Comparison of ENCODE assay signal across 28 mouse cellular contexts in genomic region chr2:50759016-50759415, GRCm38 (mm10).
DNase-seq lines count a peak whose midpoint lies in the region; ATAC-seq and TF ChIP-seq lines count a peak whose summit lies in the region.
"Had no signal": no experiment of that assay in that cellular context is flagged by ENCODE, and none has a peak within 500 bp of the region (broad histone marks: within the 10 kb centered on the region; RNA-seq: fewer than 3 reads in every experiment).

No protein-coding gene starts in this region.

- H3K4me3 ChIP-seq in lung, embryonic 14.5 days (ENCODE audit: low read depth, low read length): no peak overlapping the region
- no peak overlapping the region for H3K4me3 ChIP-seq in lung, adult 2 months (replicated peaks; ENCODE audit: extremely low read depth, low read depth, low read length)
- H3K4me3 ChIP-seq: embryonic facial prominence, embryonic 12.5 days; embryonic facial prominence, embryonic 15.5 days; forebrain, embryonic 10.5 days; forebrain, embryonic 13.5 days had no signal

- no peak for TF ChIP-seq CTCF in lung, embryonic 14.5 days (IDR thresholded peaks at IDR 0.05; ENCODE audit: low read depth)
- no peak for TF ChIP-seq CTCF in lung, adult 2 months (IDR thresholded peaks at IDR 0.05; ENCODE audit: insufficient read depth, low read length)

- DNase-seq in heart, adult 11 months: peak; percentile 76
- no peak for DNase-seq in heart, adult 18-20 months
- peak; percentile 3 for DNase-seq in lung, embryonic 14.5 days
- DNase-seq in lung, adult 2 months: no peak
- peak; percentile 41 for DNase-seq in adipocyte (ENCODE audit: low spot score)
- peak; percentile 99 for DNase-seq in gonadal fat pad, adult 2 months (ENCODE audit: low read depth)
- DNase-seq in retina, postnatal 1 day: no peak
- no peak for DNase-seq in ovary, adult 18-20 months (ENCODE audit: low spot score)
- DNase-seq: adrenal gland, adult 2 months; adrenal gland, postnatal 14 days; cerebellum, adult 11 months; cerebellum, adult 2 months; cerebellum, adult 9-11 months; cerebellum, postnatal 25 days; gastrocnemius, postnatal 10 days; gastrocnemius, postnatal 36 days had no signal

- H3K4me1 ChIP-seq in lung, embryonic 14.5 days (ENCODE audit: insufficient read depth): no peaks in the 10 kb centered on the region
- no peaks in the 10 kb centered on the region for H3K4me1 ChIP-seq in lung, adult 2 months (ENCODE audit: control insufficient read depth, insufficient read depth, low read length)
- H3K4me1 ChIP-seq: embryonic facial prominence, embryonic 12.5 days; embryonic facial prominence, embryonic 15.5 days had no signal

- H3K27me3 ChIP-seq in lung, embryonic 14.5 days (ENCODE audit: insufficient read depth, low read length): no peaks in the 10 kb centered on the region
- H3K27me3 ChIP-seq: CH12.LX; embryonic facial prominence, embryonic 12.5 days; embryonic facial prominence, embryonic 15.5 days; forebrain, embryonic 13.5 days; Patski had no signal

- H3K27ac ChIP-seq in lung, embryonic 14.5 days (ENCODE audit: low read depth): no peak overlapping the region
- H3K27ac ChIP-seq: embryonic facial prominence, embryonic 12.5 days; forebrain, embryonic 13.5 days; hindbrain, embryonic 14.5 days; hindbrain, postnatal 0 days had no signal

- WGBS in lung, embryonic 14.5 days: 69% methylated on average over 2 of the region's 2 CpGs
- WGBS in lung, adult 2 months: 56% methylated on average over 2 of the region's 2 CpGs

- ATAC-seq in lung, embryonic 14.5 days (ENCODE audit: insufficient read depth): no peak
- ATAC-seq: forebrain, embryonic 13.5 days; forebrain, embryonic 16.5 days; hindbrain, postnatal 0 days; inflammation-experienced regulatory T-cells, adult 6 months; Patski had no signal

- no peak overlapping the region for H3K9ac ChIP-seq in lung, embryonic 14.5 days
- H3K9ac ChIP-seq: embryonic facial prominence, embryonic 12.5 days; embryonic facial prominence, embryonic 15.5 days; forebrain, embryonic 13.5 days; hindbrain, embryonic 14.5 days had no signal

- no peak for TF ChIP-seq POLR2A in lung, adult 2 months (IDR thresholded peaks at IDR 0.05; ENCODE audit: borderline replicate concordance, extremely low read depth, low read depth, low read length)

- no peaks in the 10 kb centered on the region for H3K9me3 ChIP-seq in lung, embryonic 14.5 days (ENCODE audit: low read depth, low read length)
- H3K9me3 ChIP-seq: embryonic facial prominence, embryonic 12.5 days; embryonic facial prominence, embryonic 15.5 days; forebrain, embryonic 10.5 days; forebrain, embryonic 13.5 days had no signal

- no peak overlapping the region for H3K4me2 ChIP-seq in lung, embryonic 14.5 days
- H3K4me2 ChIP-seq: embryonic facial prominence, embryonic 12.5 days; embryonic facial prominence, embryonic 15.5 days; forebrain, embryonic 13.5 days; heart, embryonic 11.5 days; hindbrain, embryonic 14.5 days had no signal

- H3K36me3 ChIP-seq in lung, embryonic 14.5 days (ENCODE audit: insufficient read depth): no peaks in the 10 kb centered on the region
- H3K36me3 ChIP-seq: embryonic facial prominence, embryonic 12.5 days; embryonic facial prominence, embryonic 15.5 days; forebrain, embryonic 10.5 days; G1E had no signal

Comparison
In these comparisons a context has a peak if more than half of its experiments do, and no peak if none do; other contexts are left out.
1. DNase-seq: peak in heart, adult 11 months (single experiment), lung, embryonic 14.5 days (single experiment), adipocyte (single experiment) and gonadal fat pad, adult 2 months (single experiment); none in heart, adult 18-20 months (0 of 2), lung, adult 2 months (single experiment), retina, postnatal 1 day (single experiment) and ovary, adult 18-20 months (single experiment).